Mouse (Mus musculus) hindbrain, embryonic 16.5 days (tissue): Measurements from ENCODE around the gene Ltbr. TPM values are rescaled to one million over a fixed set of nuclear protein-coding genes. Genes with fewer than 3 reads are reported as not detected.

Source experiments
- ATAC-seq: fragments of 200-750 bp; cut with Nextera tagmentation; 2 replicates; pipeline ENCODE4 v1.8.0; 2017; ENCODE audit warnings: moderate TSS enrichment, moderate library complexity
- H3K27ac ChIP-seq: fragments of 300-500 bp; sonication (generic); 2 replicates; pipeline ENCODE4 v1.5.1; 2014; ENCODE audit warnings: low read depth, mild to moderate bottlenecking, control low read depth, low read length, moderate library complexity
- H3K27me3 ChIP-seq: fragments of 300-500 bp; sonication (generic); replicated peaks from 2 replicates; pipeline ENCODE4 v1.6.1; 2014; ENCODE audit warnings: low read length; ENCODE audit not compliant: control insufficient read depth, insufficient read depth
- H3K36me3 ChIP-seq: fragments of 300-500 bp; sonication (generic); 2 replicates; pipeline ENCODE4 v1.6.1; 2014; ENCODE audit warnings: mild to moderate bottlenecking, low read length, moderate library complexity, mixed read lengths; ENCODE audit not compliant: control insufficient read depth, insufficient read depth
- H3K4me1 ChIP-seq: fragments of 300-500 bp; sonication (generic); 2 replicates; pipeline ENCODE4 v1.6.1; 2014; ENCODE audit warnings: low read depth, low read length; ENCODE audit not compliant: control insufficient read depth, insufficient read depth
- H3K4me2 ChIP-seq: fragments of 300-500 bp; sonication (generic); 2 replicates; pipeline ENCODE4 v1.6.1; 2014; ENCODE audit warnings: mild to moderate bottlenecking, low read length, control low read depth, moderate library complexity
- H3K4me3 ChIP-seq: fragments of 300-500 bp; sonication (generic); 2 replicates; pipeline ENCODE4 v1.5.1; 2014; ENCODE audit warnings: mild to moderate bottlenecking, low read length, control low read depth, moderate library complexity
- H3K9ac ChIP-seq: fragments of 300-500 bp; sonication (generic); 2 replicates; pipeline ENCODE4 v1.6.1; 2014; ENCODE audit warnings: low read depth, mild to moderate bottlenecking, control low read depth, low read length, moderate library complexity
- H3K9me3 ChIP-seq: fragments of 300-500 bp; sonication (generic); 2 replicates; pipeline ENCODE4 v1.6.1; 2014; ENCODE audit warnings: mild to moderate bottlenecking, low read length, moderate library complexity; ENCODE audit not compliant: control insufficient read depth
- WGBS: fragments of 180-500 bp; shearing (Covaris S2); extraction: QIAGEN DNeasy Blood & Tissue Kit; methylation state at CpG from one replicate; pipeline ENCODE4 v1.1.7; 2014; 5-methylcytosine and 5-hydroxymethylcytosine counted together
- polyA plus RNA-seq: library from polyadenylated mRNA; unstranded; fragments of >200 nt; fragmentation: Nextera tagmentation; extraction: Ambion mirVana; gene quantifications from 2 replicates; pipeline ENCODE4 v1.2.1, GENCODE M21; 2015

Ltbr gene
- polyA plus RNA-seq, 1 experiment from 2014 or later, result 16.4 TPM

DNA sequence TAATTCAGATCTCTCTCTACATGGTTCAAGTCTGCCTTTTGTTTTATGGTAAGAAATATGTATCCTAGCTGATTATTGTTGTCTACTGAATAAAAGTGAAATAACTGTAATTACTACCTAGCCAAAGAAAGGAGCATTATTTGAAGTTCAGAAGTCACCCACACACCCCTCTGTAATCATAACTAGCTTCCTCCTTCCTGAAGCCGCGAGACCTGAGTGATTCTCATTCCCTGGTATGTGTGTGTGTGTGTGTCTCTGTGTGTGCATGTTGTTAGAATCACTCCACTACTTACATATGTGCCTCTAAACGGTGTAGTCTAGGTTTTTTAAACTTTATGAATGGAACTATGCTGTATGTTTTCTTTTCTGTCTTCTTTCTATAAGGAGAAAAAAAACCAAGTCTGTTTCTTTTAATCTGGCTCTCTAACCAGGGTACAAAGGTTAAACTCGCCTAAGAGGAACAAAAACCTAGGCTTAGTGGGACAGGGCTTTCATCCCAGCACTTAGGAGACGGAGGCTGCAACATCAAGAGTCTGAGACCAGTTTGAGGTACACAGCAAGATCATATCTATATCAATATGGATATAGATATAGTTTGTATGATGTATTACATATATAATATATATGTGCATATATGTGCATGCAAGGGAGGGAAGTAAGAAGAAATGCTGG, 16.4 kb downstream of the Ltbr start:
- 83% methylated on average over 5 of the region's 5 CpGs for WGBS
- Histone ChIP-seq H3K9me3 (no peaks in the 10 kb centered on the region; the same call in 1 of the 2 replicates), H3K4me3 (no peak overlapping the region)

DNA sequence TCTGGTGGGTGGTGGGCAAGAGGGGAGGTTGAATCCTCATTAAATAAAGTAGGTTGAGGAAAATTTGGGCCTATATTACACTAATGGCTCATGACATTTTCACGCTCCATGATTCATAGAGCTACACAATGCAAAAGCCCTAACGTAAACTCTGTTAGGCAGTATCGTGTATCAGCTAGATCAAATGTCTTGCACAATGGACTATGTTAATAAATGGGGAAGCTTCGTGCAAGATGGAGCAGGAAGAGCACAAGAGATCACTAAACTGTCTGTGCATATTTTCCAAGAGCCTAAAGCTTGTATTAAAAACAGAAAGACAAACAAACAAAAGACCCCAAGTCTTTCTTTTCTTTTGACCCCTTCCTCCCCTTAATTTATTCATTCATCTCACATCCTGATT, 19.6 kb downstream of the Ltbr start:
- Histone ChIP-seq H3K36me3 (no peaks in the 10 kb centered on the region), H3K9ac (no peak overlapping the region), H3K4me1 (no peaks in the 10 kb centered on the region), H3K27ac (no peak overlapping the region), H3K9me3 (no peaks in the 10 kb centered on the region; the same call in 1 of the 2 replicates), H3K4me2 (no peak overlapping the region), H3K27me3 (no peaks in the 10 kb centered on the region), H3K4me3 (no peak overlapping the region)
- no peak for ATAC-seq
- 89% methylated on average over 4 of the region's 4 CpGs for WGBS

More for the DNA sequence above, 16.4 kb downstream of the Ltbr start:
- Histone ChIP-seq H3K27me3 (no peaks in the 10 kb centered on the region), H3K4me2 (no peak overlapping the region), H3K9ac (no peak overlapping the region), H3K27ac (no peak overlapping the region), H3K4me1 (no peaks in the 10 kb centered on the region), H3K36me3 (no peaks in the 10 kb centered on the region)
- no peak for ATAC-seq

DNA sequence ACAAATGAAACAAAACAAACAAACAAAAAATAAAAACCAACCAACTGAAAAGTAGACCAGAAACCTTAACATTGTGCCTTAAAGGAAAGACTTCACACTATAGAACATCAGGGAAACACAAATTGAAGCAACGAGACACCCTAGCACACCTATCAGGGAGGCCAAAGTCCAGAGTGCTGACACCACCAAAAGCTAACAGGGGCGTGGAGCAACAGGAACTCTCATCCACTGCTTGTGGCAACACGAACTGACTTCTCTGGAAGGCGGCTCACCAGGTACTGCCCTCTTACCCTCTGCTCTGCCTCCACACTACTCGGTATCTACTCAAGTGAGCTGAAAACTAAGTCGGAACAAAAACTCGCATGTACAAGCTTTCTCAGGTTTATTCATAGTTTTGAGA, 21.4 kb downstream of the Ltbr start:
- Histone ChIP-seq H3K4me1 (no peaks in the 10 kb centered on the region), H3K36me3 (no peaks in the 10 kb centered on the region), H3K27me3 (no peaks in the 10 kb centered on the region), H3K9me3 (no peaks in the 10 kb centered on the region; the same call in 1 of the 2 replicates), H3K4me2 (no peak overlapping the region), H3K9ac (no peak overlapping the region), H3K4me3 (no peak overlapping the region), H3K27ac (no peak overlapping the region)
- WGBS, result 94% methylated on average over 7 of the region's 7 CpGs
- ATAC-seq, result no peak

- no peaks in the 10 kb centered on the region; the same call in 1 of the 2 replicates for H3K9me3 ChIP-seq
- ATAC-seq, result no peak
- no peak overlapping the region for H3K4me3 ChIP-seq
- H3K4me2 ChIP-seq, result no peak overlapping the region
- no peak overlapping the region for H3K9ac ChIP-seq
- no peaks in the 10 kb centered on the region for H3K36me3 ChIP-seq
- H3K27ac ChIP-seq, result no peak overlapping the region
- no peaks in the 10 kb centered on the region for H3K27me3 ChIP-seq
- 84% methylated on average over 4 of the region's 4 CpGs for WGBS
- H3K4me1 ChIP-seq, result no peaks in the 10 kb centered on the region
Observed at GRCm38 (mm10) chr6:125291329-125291728, 22.4 kb downstream of the Ltbr start.

DNA sequence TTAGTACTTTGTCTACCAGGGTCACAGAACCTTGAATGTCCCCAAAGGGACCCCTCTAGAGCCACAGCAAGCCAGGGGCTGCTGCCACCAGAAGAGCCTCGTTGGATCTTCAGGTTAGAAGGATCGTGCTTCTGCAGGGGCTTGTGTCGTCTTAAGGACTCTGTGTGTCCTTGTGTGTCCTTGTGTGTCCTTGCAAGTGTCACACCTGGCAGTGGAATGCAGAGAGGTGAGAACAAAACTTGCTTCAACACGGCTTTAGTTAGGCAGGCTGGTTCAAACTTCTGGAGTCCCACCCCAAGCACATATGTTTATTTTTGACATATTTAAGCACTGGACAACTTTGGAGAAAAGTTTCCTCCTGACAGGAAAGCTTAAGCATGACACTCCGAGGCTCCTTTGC, 25.0 kb downstream of the Ltbr start:
- Histone ChIP-seq H3K27ac (no peak overlapping the region), H3K4me3 (no peak overlapping the region), H3K9ac (no peak overlapping the region), H3K27me3 (no peaks in the 10 kb centered on the region), H3K4me2 (no peak overlapping the region), H3K4me1 (no peaks in the 10 kb centered on the region), H3K36me3 (no peaks in the 10 kb centered on the region), H3K9me3 (no peaks in the 10 kb centered on the region; the same call in 1 of the 2 replicates)
- WGBS, result 75% methylated on average over 5 of the region's 5 CpGs
- ATAC-seq, result no peak

DNA sequence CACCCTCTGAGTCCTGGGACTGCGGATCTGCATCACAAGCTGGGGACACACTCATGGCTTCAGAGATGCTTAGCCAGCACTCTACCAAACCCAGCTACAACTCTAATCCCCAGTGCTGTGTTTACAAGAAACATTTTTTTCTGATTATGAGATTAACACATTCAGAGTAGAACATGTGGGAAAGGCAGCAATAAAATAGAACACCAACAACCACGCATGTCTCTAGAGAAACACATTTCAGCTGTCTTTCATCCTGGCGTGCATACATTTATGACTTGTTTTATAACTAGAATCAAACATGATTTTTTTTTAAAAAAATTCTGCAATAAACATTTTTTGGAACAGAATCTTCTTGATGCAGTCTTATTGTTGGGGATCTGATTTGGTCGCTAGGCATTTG, 26.7 kb downstream of the Ltbr start:
- Histone ChIP-seq H3K27ac (no peak overlapping the region), H3K4me2 (no peak overlapping the region), H3K4me1 (no peaks in the 10 kb centered on the region), H3K36me3 (no peaks in the 10 kb centered on the region), H3K9me3 (no peaks in the 10 kb centered on the region), H3K9ac (no peak overlapping the region), H3K27me3 (no peaks in the 10 kb centered on the region), H3K4me3 (no peak overlapping the region)
- 79% methylated on average over 4 of the region's 4 CpGs for WGBS
- no peak for ATAC-seq

GRCm38 (mm10) chr6:125285890-125286289, 27.8 kb downstream of the Ltbr start, which contains the start of gene Tuba3a:
Gene Tuba3a, minus strand, starts transcription at chr6:125286042.
- no peak for ATAC-seq
- Histone ChIP-seq H3K36me3 (no peaks in the 10 kb centered on the region), H3K4me3 (no peak within 1 kb of the TSS), H3K27ac (no peak within 1 kb of the TSS), H3K9ac (no peak within 1 kb of the TSS), H3K27me3 (no peaks in the 10 kb centered on the region), H3K4me2 (no peak within 1 kb of the TSS), H3K9me3 (no peaks in the 10 kb centered on the region), H3K4me1 (no peaks in the 10 kb centered on the region)
- 94% methylated on average over 21 of the region's 22 CpGs for WGBS

DNA sequence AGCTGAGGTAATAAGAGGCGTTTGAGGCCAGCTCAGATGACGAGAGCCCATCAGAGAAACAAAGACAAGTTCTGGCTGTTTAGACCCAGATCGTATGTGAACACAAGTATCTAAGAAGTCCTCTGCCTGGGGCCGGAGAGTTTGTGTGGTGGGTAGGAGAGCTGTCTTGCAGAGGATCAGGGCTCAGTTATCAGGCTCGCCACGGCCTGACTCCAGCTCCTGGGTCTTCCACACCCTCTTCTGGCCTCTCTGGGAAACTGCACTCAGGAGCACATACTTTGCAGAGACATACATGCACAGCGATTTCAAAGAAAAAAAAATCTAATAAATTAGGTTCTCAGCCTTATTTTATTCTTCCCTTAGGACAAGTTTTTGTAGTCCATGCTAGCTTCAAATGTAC, 28.9 kb downstream of the Ltbr start:
- H3K36me3 ChIP-seq, result no peaks in the 10 kb centered on the region
- no peak overlapping the region for H3K9ac ChIP-seq
- no peaks in the 10 kb centered on the region for H3K4me1 ChIP-seq
- H3K4me2 ChIP-seq, result no peak overlapping the region
- WGBS, result 96% methylated on average over 7 of the region's 7 CpGs
- no peak for ATAC-seq
- H3K27me3 ChIP-seq, result no peaks in the 10 kb centered on the region
- no peak overlapping the region for H3K4me3 ChIP-seq
- H3K9me3 ChIP-seq, result no peaks in the 10 kb centered on the region
- no peak overlapping the region for H3K27ac ChIP-seq

GRCm38 (mm10) chr6:125284250-125284649, 29.4 kb downstream of the Ltbr start:
- no peak overlapping the region for H3K9ac ChIP-seq
- no peak overlapping the region for H3K27ac ChIP-seq
- H3K9me3 ChIP-seq, result no peaks in the 10 kb centered on the region
- H3K36me3 ChIP-seq, result no peaks in the 10 kb centered on the region
- H3K27me3 ChIP-seq, result no peaks in the 10 kb centered on the region
- no peak overlapping the region for H3K4me3 ChIP-seq
- no peak overlapping the region for H3K4me2 ChIP-seq
- no peaks in the 10 kb centered on the region for H3K4me1 ChIP-seq
- 55% methylated on average over 8 of the region's 8 CpGs for WGBS
- ATAC-seq, result no peak
